Mouse (Mus musculus): ENCODE measurements around the gene Rpf2.

Gene Rpf2

GRCm38 (mm10) chr10:40249625-40250024 is 2.8 kb upstream of the Rpf2 start:
- DNase-seq (ENCODE audit: low read depth, low spot score), result peak; percentile 18

DNA sequence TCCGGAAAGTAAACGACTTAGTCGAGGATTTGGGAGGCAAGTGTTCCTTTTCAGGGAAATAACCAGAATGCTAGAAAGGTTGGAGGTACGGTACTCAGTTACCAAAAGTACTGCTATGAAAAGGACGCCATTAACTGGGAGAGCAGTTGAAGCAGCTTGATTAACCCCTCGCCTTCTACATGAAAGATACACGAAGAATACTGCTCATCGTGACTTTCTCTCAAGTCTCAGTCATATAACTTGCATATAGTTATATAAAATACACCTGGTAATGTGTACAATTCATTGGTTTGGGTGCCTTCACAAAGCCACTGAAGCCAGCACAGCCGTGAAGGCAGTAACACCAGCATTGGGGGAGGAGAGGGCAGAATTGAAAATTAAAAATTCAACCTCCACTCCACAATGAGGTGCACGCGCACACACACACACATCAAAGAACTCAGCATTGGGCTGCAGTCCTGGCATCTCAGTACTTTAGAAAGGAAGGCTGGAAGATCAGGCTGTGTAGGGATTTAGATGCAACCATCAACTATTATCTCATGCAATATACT is 405 bp upstream of the Rpf2 start:
- no peak for DNase-seq (ENCODE audit: low read depth, low spot score)

- DNase-seq (ENCODE audit: low read depth, low spot score), result no peak
These were observed 9.0 kb downstream of the Rpf2 start for GRCm38 (mm10) chr10:40237826-40238225.

DNA sequence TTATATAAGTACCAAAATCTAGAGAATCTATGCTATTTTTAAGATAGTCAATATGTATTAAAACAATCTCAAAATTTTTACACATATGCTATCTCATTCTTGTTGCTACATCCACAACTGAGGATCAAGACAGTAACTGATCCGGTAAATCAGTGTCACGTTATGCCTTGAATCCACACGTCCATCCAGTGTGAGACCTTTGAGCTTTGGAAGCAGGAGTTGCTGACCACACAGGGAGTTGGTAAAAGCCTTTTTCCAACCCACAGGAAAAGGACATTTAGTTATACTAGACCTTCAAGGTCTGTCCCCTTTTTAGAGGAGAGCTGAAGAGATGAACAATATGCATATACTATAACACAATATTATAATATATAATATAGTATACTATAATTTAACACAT is 13.6 kb downstream of the Rpf2 start:
- no peak for DNase-seq (ENCODE audit: low read depth, low spot score)

- DNase-seq (ENCODE audit: low read depth, low spot score), result no peak
These were observed 14.4 kb downstream of the Rpf2 start for GRCm38 (mm10) chr10:40232442-40232841.

GRCm38 (mm10) chr10:40229725-40230124 is 17.1 kb downstream of the Rpf2 start:
- no peak for DNase-seq (ENCODE audit: low read depth, low spot score)

GRCm38 (mm10) chr10:40227660-40228303 is 19.1 kb downstream of the Rpf2 start:
- DNase-seq (ENCODE audit: low read depth, low spot score), result no peak

DNA sequence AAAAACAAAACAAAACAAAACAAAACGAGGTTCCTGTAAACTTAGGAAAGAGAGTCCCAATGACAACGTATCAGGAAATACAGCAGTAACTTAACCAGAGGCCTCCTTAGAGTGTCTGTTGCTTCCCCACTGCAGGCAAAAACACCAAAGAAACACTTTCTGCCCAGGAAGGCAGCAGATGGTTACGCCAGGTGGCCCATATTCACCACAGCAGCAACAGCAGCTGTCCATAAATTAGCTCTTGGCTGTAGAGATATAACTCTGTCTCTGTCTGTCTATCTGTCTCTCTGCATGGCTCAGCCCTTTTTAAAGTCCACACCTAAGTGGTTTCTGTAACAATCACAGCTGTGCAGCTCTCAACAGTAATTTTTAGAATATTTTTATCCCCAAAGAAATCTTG is 28.0 kb downstream of the Rpf2 start:
- peak; percentile 62 for DNase-seq (ENCODE audit: low read depth, low spot score)

- DNase-seq (ENCODE audit: low read depth, low spot score), result peak; percentile 90
These were observed 34.2 kb downstream of the Rpf2 start for GRCm38 (mm10) chr10:40212443-40213169.

DNA sequence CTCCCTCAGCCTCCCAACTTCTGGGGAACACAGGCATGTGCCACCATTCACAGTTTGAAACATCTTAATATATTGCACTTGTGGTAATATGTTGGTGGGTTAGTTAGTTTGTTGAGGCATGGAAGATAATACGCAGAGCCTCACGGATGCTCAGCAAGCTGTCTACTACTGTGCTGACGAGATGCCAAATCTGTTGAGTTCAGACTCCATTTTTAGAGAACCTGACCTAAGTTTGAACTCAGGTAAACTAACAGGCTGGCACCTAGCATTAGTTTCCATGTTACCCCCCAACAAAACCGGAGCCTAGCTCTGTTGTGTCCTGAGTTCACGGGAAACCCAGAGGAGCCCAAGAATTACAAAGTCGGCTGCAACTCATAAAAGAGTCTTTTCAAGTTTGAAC is 51.8 kb downstream of the Rpf2 start:
- DNase-seq (ENCODE audit: low read depth, low spot score), result no peak

DNA sequence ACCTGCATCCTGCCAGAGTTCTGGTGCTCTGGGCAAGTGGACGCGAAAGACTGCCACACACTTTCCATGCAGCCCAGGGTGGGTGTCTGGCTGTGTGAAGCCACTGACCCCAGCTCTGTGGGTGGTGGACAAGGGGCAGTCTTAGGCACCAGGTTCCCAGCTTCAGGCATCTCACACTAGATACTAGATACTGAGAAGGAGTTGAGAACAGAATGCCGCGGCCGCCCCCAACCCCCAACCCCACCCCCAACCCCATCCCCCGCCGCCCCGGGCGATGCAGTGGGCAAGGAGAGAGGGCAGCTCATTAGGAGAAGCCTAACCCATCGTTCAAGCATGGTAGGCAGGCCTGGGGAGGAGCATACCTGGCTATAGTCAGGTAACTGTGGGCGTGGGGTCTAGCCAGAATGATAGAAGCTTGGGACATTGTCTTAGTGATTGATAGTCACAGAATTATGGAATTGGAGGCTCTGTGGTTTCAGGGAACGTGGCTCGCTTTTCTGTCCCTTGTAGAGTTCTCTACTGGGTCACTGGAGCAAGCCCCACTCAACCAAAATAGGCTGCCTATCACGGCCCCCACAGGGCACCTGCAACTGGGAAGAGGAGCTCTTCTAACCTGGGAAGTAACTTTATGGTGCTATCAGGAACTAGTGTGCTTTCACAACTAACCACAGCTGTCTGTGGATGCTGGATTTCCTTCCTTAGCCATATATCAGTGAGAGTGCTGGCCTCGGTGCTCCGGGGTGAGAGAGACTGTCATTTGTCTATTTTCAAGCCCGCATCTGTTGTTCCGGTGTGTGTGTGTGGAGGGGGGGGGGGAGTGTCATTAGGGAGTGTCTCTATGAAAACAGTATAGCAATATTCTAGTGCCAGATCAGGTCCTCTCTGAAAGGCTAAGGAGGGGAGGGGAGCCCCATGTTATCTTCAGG is 54.6 kb downstream of the Rpf2 start:
- no peak for DNase-seq (ENCODE audit: low read depth, low spot score)

- DNase-seq (ENCODE audit: low read depth, low spot score), result no peak
These were observed 55.4 kb downstream of the Rpf2 start for GRCm38 (mm10) chr10:40191338-40191979.

DNA sequence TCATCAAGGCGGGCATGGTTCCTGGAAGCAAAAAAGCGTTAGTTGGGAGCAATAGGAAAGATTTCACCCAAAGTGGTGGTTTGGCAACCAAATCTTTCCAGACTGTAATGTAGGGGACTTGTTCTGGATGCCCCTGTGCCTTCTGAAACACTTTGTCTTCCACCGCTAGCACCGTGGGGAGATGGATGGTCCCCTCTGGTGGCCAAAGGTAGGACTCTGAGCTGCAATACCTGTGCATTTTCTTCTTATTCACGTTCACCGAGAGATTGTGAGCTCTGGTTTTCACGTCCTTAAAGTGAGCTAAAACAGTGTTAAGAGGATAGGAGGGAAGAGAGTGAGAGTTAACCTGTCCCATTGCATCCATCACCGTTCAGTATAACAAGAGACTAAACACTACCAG is 56.0 kb downstream of the Rpf2 start:
- DNase-seq (ENCODE audit: low read depth, low spot score), result no peak

- DNase-seq (ENCODE audit: low read depth, low spot score), result no peak
These were observed 57.1 kb downstream of the Rpf2 start for GRCm38 (mm10) chr10:40189689-40190088.

DNA sequence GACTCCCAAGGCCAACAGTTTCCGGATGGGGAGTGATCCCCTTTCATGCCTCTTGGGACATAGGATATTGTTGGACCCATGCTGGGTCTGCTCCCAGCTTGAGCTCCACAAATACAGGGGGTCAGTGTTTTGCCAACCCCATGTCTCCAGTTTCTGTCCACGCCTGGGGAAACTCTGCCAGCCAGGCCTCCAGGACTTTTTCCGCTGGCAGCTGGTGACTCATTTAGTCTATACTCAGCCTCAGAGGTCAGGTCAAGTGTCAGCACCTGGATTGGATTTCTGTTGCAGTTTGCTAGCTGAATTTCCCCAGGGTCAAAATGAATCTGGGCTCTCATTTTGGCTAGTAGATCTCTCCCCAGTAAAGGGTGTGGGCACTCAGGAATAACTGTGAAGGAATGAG is 58.0 kb downstream of the Rpf2 start:
- no peak for DNase-seq (ENCODE audit: low read depth, low spot score)

- no peak for DNase-seq (ENCODE audit: low read depth, low spot score)
These were observed 60.9 kb downstream of the Rpf2 start for GRCm38 (mm10) chr10:40185956-40186355.

GRCm38 (mm10) chr10:40180011-40180410 is 66.8 kb downstream of the Rpf2 start:
- DNase-seq (ENCODE audit: low read depth, low spot score), result no peak

GRCm38 (mm10) chr10:40179142-40179541 is 67.7 kb downstream of the Rpf2 start:
- no peak for DNase-seq (ENCODE audit: low read depth, low spot score)

DNA sequence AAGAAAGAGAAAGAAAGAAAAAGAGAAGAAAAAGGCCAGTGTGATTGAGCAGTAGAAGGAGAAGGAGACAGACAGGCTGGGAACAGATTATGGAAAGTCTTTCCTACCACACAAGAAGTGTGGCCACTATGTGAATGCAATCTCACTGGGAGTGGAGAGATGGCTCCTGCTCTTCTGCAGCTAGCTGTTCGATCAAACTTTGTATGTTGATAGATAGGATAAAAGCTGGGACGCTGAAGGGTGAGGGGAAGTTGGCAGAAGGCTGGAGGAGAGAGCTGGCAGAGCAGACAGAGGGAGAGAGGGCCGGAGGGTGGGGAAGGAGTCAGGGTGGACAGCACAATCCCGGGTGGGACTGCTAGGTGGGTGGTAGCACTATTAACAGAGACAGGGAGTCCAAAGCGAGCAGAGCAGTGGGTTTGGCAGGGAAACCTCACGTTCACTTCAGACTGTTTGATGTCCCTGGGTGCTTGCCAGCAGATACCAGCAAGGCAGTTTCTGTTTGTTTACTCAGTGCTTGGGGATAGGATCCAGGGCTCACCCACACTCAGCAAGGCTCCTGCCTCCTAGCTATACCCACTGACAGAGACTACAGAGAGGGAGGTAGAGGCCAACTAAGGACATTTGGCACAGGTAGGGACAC is 69.4 kb downstream of the Rpf2 start:
- peak; percentile 58 for DNase-seq (ENCODE audit: low read depth, low spot score)

Data from brain, adult 2 months (tissue).